Mouse (Mus musculus) cerebellum, adult 2 months (tissue): ENCODE measurements around the gene Prl2b1.

Experiments used
- CTCF ChIP-seq: fragments of 200-500 bp; IDR thresholded peaks from 2 replicates; pipeline ENCODE4 v1.5.1; 2011; ENCODE audit warnings: low read depth, mild to moderate bottlenecking, control low read depth, low read length, moderate library complexity, borderline replicate concordance; ENCODE audit not compliant: insufficient read depth
- POLR2A ChIP-seq: fragments of 200-500 bp; IDR thresholded peaks from 2 replicates; pipeline ENCODE4 v1.6.1; 2011; ENCODE audit warnings: low read length, control low read depth, borderline replicate concordance; ENCODE audit not compliant: insufficient read depth

DNA sequence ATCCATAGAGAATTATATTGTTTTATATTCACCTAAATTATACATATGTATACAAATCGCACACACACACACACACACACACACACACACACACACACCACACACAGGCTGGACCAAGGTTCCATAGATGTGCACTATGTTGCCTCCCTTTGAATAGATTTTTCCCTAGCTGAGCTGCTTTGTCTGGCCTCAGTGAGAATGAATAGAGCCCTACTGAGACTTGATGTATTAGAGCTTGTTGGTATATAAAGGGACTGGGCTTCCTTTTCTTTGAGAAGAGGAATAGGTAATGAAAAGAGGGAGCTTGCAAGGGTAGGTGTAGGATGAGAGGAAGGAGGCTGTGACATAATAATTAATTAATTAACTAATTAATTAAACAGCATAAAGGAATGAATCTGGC lies 55.7 kb downstream of the Prl2b1 start:
- TF ChIP-seq CTCF = no peak
- no peak for TF ChIP-seq POLR2A
